Mouse (Mus musculus) kidney, postnatal 25 days (tissue): Measurements from ENCODE around the gene A830005F24Rik.
"Not testable (repeated sequence)": the region's sequence is repeated elsewhere in the genome, so short reads cannot be mapped to it uniquely, and the experiment has no call there.

Source experiments
- DNase-seq, 2 experiments: peaks; one replicate each; pipeline ENCODE4 v3.0.0; 2021; ENCODE audit warnings: mixed read lengths in 2 of 2

A830005F24Rik gene

GRCm38 (mm10) chr13:48513003-48513929 lies at the start of gene A830005F24Rik, which contains the start of gene Zfp169:
Gene A830005F24Rik (plus strand): TSS chr13:48513570.
Gene Zfp169 (minus strand): TSS chr13:48513451.
- peak; percentile 84 to 93 for DNase-seq

GRCm38 (mm10) chr13:48464170-48464569 lies 49.2 kb upstream of the A830005F24Rik start:
- DNase-seq = peak; percentile 42 to 71

- no peak for DNase-seq
Measured at GRCm38 (mm10) chr13:48466186-48466585, 47.2 kb upstream of the A830005F24Rik start.

- DNase-seq = no peak
Measured at GRCm38 (mm10) chr13:48468656-48469180, 44.7 kb upstream of the A830005F24Rik start.

GRCm38 (mm10) chr13:48483606-48484005 lies 29.8 kb upstream of the A830005F24Rik start:
- no peak for DNase-seq

- DNase-seq = no peak
Measured at GRCm38 (mm10) chr13:48490396-48491182, 22.8 kb upstream of the A830005F24Rik start.

- no peak for DNase-seq
Measured at GRCm38 (mm10) chr13:48493183-48493582, 20.2 kb upstream of the A830005F24Rik start.

- peak; percentile 66 to 69 for DNase-seq
Measured at GRCm38 (mm10) chr13:48497693-48498221, 15.6 kb upstream of the A830005F24Rik start.

- peak; percentile 80 to 87 for DNase-seq
Measured at GRCm38 (mm10) chr13:48498676-48499075, 14.7 kb upstream of the A830005F24Rik start.

GRCm38 (mm10) chr13:48502422-48502821 lies 10.9 kb upstream of the A830005F24Rik start:
- no peak for DNase-seq

GRCm38 (mm10) chr13:48508661-48509060 lies 4.7 kb upstream of the A830005F24Rik start:
- peak in 1 of 2 experiments; percentile 46 for DNase-seq

GRCm38 (mm10) chr13:48515861-48516260 lies 2.5 kb downstream of the A830005F24Rik start:
- DNase-seq = no peak

- DNase-seq = not testable (repeated sequence)
Measured at GRCm38 (mm10) chr13:48519122-48519521, 5.8 kb downstream of the A830005F24Rik start.

GRCm38 (mm10) chr13:48525745-48526144 lies 12.4 kb downstream of the A830005F24Rik start:
- DNase-seq = no peak

GRCm38 (mm10) chr13:48528123-48528871 lies 14.9 kb downstream of the A830005F24Rik start:
- peak; percentile 59 to 71 for DNase-seq

GRCm38 (mm10) chr13:48529028-48529427 lies 15.7 kb downstream of the A830005F24Rik start:
- no peak for DNase-seq

GRCm38 (mm10) chr13:48530685-48531084 lies 17.3 kb downstream of the A830005F24Rik start:
- DNase-seq = peak; percentile 61 to 64

- DNase-seq = no peak
Measured at GRCm38 (mm10) chr13:48531448-48531847, 18.1 kb downstream of the A830005F24Rik start.

- DNase-seq = no peak
Measured at GRCm38 (mm10) chr13:48533441-48533840, 20.1 kb downstream of the A830005F24Rik start.

GRCm38 (mm10) chr13:48540488-48540887 lies 27.1 kb downstream of the A830005F24Rik start:
- DNase-seq = no peak

GRCm38 (mm10) chr13:48544391-48544790 lies 31.0 kb downstream of the A830005F24Rik start:
- DNase-seq = no peak

GRCm38 (mm10) chr13:48544867-48545266 lies 31.5 kb downstream of the A830005F24Rik start:
- DNase-seq = no peak
